Mouse (Mus musculus) lung, adult 18-20 months (tissue): ENCODE results near the gene Cacul1.

Source experiments
- DNase-seq, 2 experiments: peaks; one replicate each; pipeline ENCODE4 v3.0.0; 2022; ENCODE audit warnings: mixed read lengths in 2 of 2

The Cacul1 gene

GRCm38 (mm10) chr19:60529302-60529701 lies 51.5 kb downstream of the Cacul1 start:
- no peak for DNase-seq

- DNase-seq = no peak
Observed at GRCm38 (mm10) chr19:60528602-60529001, 52.2 kb downstream of the Cacul1 start.

GRCm38 (mm10) chr19:60526876-60527275 lies 53.9 kb downstream of the Cacul1 start:
- DNase-seq = peak in 1 of 2 experiments; percentile 5

- no peak for DNase-seq
Observed at GRCm38 (mm10) chr19:60525086-60525485, 55.7 kb downstream of the Cacul1 start.

GRCm38 (mm10) chr19:60524678-60525077 lies 56.1 kb downstream of the Cacul1 start:
- no peak for DNase-seq

- DNase-seq = no peak
Observed at GRCm38 (mm10) chr19:60520131-60520530, 60.7 kb downstream of the Cacul1 start.

GRCm38 (mm10) chr19:60515064-60515463 lies 65.8 kb downstream of the Cacul1 start:
- DNase-seq = no peak

GRCm38 (mm10) chr19:60513431-60513830 lies 67.4 kb downstream of the Cacul1 start:
- no peak for DNase-seq

- DNase-seq = peak; percentile 9 to 41
Observed at GRCm38 (mm10) chr19:60500209-60500608, 80.6 kb downstream of the Cacul1 start.

GRCm38 (mm10) chr19:60497171-60497570 lies 83.7 kb downstream of the Cacul1 start:
- no peak for DNase-seq

- no peak for DNase-seq
Observed at GRCm38 (mm10) chr19:60495772-60496171, 85.1 kb downstream of the Cacul1 start.

GRCm38 (mm10) chr19:60489566-60489965 lies 91.3 kb downstream of the Cacul1 start:
- no peak for DNase-seq

GRCm38 (mm10) chr19:60485261-60485660 lies 95.6 kb downstream of the Cacul1 start:
- DNase-seq = no peak

- DNase-seq = no peak
Observed at GRCm38 (mm10) chr19:60478859-60479258, 102.0 kb downstream of the Cacul1 start.

- DNase-seq = no peak
Observed at GRCm38 (mm10) chr19:60477788-60478187, 103.0 kb downstream of the Cacul1 start.
